Mouse (Mus musculus) adrenal gland, adult 18-20 months (tissue): ENCODE measurements around the gene Tubgcp3. TPM values are rescaled to one million over a fixed set of nuclear protein-coding genes. Genes with fewer than 3 reads are reported as not detected.

Source experiments
- microRNA-seq, 2 experiments: library from miRNA; unstranded; fragments of <30 nt; microRNA quantifications; one replicate each; pipeline ENCODE4 v1.2.0; 2021; ENCODE audit warnings: borderline number of aligned reads in 2 of 2
- total RNA-seq, 2 experiments: library from RNA; stranded (reverse); gene quantifications; 1 replicate in 1 of 2; 2 replicates in 1 of 2; pipeline ENCODE4 v1.2.3; 2021

Tubgcp3 gene
- total RNA-seq, 2 experiments from 2014 or later: 27.5 to 33.8 TPM

Small RNAs within 50 kb of the gene (microRNA-seq; reads per million reads assigned to microRNA genes)
- 0 reads per million in 2 experiments for gene Gm26483

Other genes starting within 250 kb of the Tubgcp3 start
- not detected for gene Spaca7, start 99.2 kb downstream of the Tubgcp3 start, total RNA-seq
- gene Atp11a, start 84.8 kb upstream of the Tubgcp3 start, total RNA-seq: 100 to 1,000 TPM; 123 to 129 TPM
- 10 to 100 TPM; 31.1 to 32.0 TPM for gene Mcf2l, start 201.6 kb upstream of the Tubgcp3 start, total RNA-seq